In the genomic region with DNA sequence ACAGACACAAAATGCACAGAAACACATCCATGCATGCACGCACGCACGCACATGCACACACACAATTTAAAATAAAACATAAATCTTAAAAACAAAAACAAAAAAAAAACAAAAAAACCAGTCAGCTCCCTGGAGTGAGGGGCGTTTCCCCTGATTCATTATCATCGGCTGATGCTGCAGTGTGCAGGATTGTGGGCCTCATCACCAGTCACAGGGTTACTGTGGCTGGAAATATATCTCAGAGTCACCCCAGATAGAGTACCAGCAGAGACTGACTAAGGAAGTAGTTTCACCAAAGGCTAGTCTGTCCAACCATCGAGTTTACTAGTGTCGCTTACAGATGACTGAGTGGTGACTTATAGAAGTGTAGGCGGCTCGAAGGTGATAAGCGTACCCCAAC, we compare ENCODE assay signal across 29 mouse cellular contexts.
DNase-seq lines count a peak whose midpoint lies in the region; ATAC-seq and TF ChIP-seq lines count a peak whose summit lies in the region.
"Had no signal": no experiment of that assay in that cellular context is flagged by ENCODE, and none has a peak within 500 bp of the region (broad histone marks: within the 10 kb centered on the region; RNA-seq: fewer than 3 reads in every experiment).

No protein-coding gene starts in this region.

- no peak overlapping the region for H3K27ac ChIP-seq in liver, embryonic 12.5 days
- no peak overlapping the region for H3K27ac ChIP-seq in liver, postnatal 0 days (ENCODE audit: low read depth)
- H3K27ac ChIP-seq in liver, embryonic 13.5 days: no peak overlapping the region
- H3K27ac ChIP-seq: embryonic facial prominence, embryonic 12.5 days; embryonic facial prominence, embryonic 15.5 days; heart, embryonic 15.5 days; hindbrain, embryonic 10.5 days; hindbrain, embryonic 13.5 days had no signal

- TF ChIP-seq CTCF in liver, postnatal 0 days (IDR thresholded peaks at IDR 0.05; ENCODE audit: low read depth): no peak
- TF ChIP-seq CTCF in lung, adult 2 months (IDR thresholded peaks at IDR 0.05; ENCODE audit: insufficient read depth, low read length): no peak

- peak; percentile 52; the same call in 1 of the 2 replicates for ATAC-seq in liver, embryonic 12.5 days
- ATAC-seq in liver, postnatal 0 days: no peak
- peak; percentile 59; the same call in 1 of the 2 replicates for ATAC-seq in liver, embryonic 13.5 days (ENCODE audit: low read depth)
- peak; percentile 66 for ATAC-seq in megakaryocyte-erythroid progenitor cell, adult 5-6 weeks (replicated peaks; ENCODE audit: low FRiP score, low TSS enrichment, poor library complexity, severe bottlenecking)
- ATAC-seq: forebrain, embryonic 14.5 days; forebrain, postnatal 0 days; hindbrain, embryonic 16.5 days; inflammation-experienced regulatory T-cells, adult 6 months had no signal

- no peak for TF ChIP-seq EP300 in liver, postnatal 0 days (IDR thresholded peaks at IDR 0.05; ENCODE audit: low read depth)

- no peaks in the 10 kb centered on the region for H3K27me3 ChIP-seq in liver, embryonic 12.5 days (replicated peaks)
- no peaks in the 10 kb centered on the region for H3K27me3 ChIP-seq in liver, postnatal 0 days (ENCODE audit: insufficient read depth, low read length)
- H3K27me3 ChIP-seq in liver, embryonic 13.5 days: no peaks in the 10 kb centered on the region
- H3K27me3 ChIP-seq: CH12.LX; embryonic facial prominence, embryonic 12.5 days; embryonic facial prominence, embryonic 15.5 days; heart, embryonic 12.5 days; heart, embryonic 15.5 days; hindbrain, embryonic 13.5 days had no signal

- TF ChIP-seq POLR2A in lung, adult 2 months (IDR thresholded peaks at IDR 0.05; ENCODE audit: borderline replicate concordance, extremely low read depth, low read depth, low read length): no peak

- H3K9me3 ChIP-seq in liver, embryonic 12.5 days (replicated peaks): 0 out of 2 replicates have a peak, but pooled peaks cover 2% of the 10 kb centered on the region
- H3K9me3 ChIP-seq in liver, postnatal 0 days (ENCODE audit: low read length): peaks cover 1% of the 10 kb centered on the region; the same call in 1 of the 2 replicates
- H3K9me3 ChIP-seq in liver, embryonic 13.5 days (replicated peaks): no peaks in the 10 kb centered on the region
- H3K9me3 ChIP-seq: embryonic facial prominence, embryonic 12.5 days; embryonic facial prominence, embryonic 15.5 days; G1E; heart, embryonic 15.5 days had no signal

- WGBS in liver, embryonic 12.5 days (ENCODE audit: insufficient replicate concordance): 68% methylated on average over 10 of the region's 10 CpGs
- WGBS in liver, postnatal 0 days (ENCODE audit: insufficient replicate concordance): 76% methylated on average over 10 of the region's 10 CpGs
- WGBS in liver, embryonic 13.5 days (ENCODE audit: insufficient replicate concordance): 58% methylated on average over 10 of the region's 10 CpGs
- 94% methylated on average over 10 of the region's 10 CpGs for WGBS in lung, adult 2 months

- H3K4me1 ChIP-seq in liver, embryonic 12.5 days: peaks cover 29% of the 10 kb centered on the region
- peaks cover 21% of the 10 kb centered on the region for H3K4me1 ChIP-seq in liver, postnatal 0 days (ENCODE audit: insufficient read depth)
- peaks cover 24% of the 10 kb centered on the region for H3K4me1 ChIP-seq in liver, embryonic 13.5 days (replicated peaks)
- H3K4me1 ChIP-seq in lung, adult 2 months (ENCODE audit: control insufficient read depth, insufficient read depth, low read length): peaks cover 14% of the 10 kb centered on the region

- no peak overlapping the region for H3K9ac ChIP-seq in liver, embryonic 12.5 days
- H3K9ac ChIP-seq in liver, postnatal 0 days (replicated peaks): no peak overlapping the region
- H3K9ac ChIP-seq in liver, embryonic 13.5 days: no peak overlapping the region
- H3K9ac ChIP-seq: embryonic facial prominence, embryonic 12.5 days; embryonic facial prominence, embryonic 15.5 days; forebrain, postnatal 0 days; heart, embryonic 12.5 days; heart, embryonic 15.5 days; hindbrain, embryonic 13.5 days had no signal

- DNase-seq in liver, postnatal 0 days: no peak
- no peak for DNase-seq in liver, embryonic 13.5 days
- DNase-seq in lung, adult 2 months: no peak
- no peak for DNase-seq in urinary bladder, adult 2 months (ENCODE audit: low spot score)
- DNase-seq: adrenal gland, adult 2 months; adrenal gland, postnatal 14 days; B cell, adult 2 months; cerebellum, adult 11-12 months; cerebellum, adult 8-10 months; cerebellum, postnatal 10 days; cerebellum, postnatal 36 days; forebrain, postnatal 0 days; gastrocnemius, postnatal 25 days; heart, adult 18-20 months; heart, postnatal 10 days; heart, postnatal 36 days had no signal

- no peak overlapping the region for H3K4me2 ChIP-seq in liver, embryonic 12.5 days
- H3K4me2 ChIP-seq in liver, postnatal 0 days (ENCODE audit: low read depth, low read length): no peak overlapping the region
- H3K4me2 ChIP-seq in liver, embryonic 13.5 days: no peak overlapping the region
- H3K4me2 ChIP-seq: embryonic facial prominence, embryonic 12.5 days; embryonic facial prominence, embryonic 15.5 days; heart, embryonic 12.5 days; heart, embryonic 15.5 days; hindbrain, embryonic 13.5 days had no signal

- peaks cover 18% of the 10 kb centered on the region for H3K36me3 ChIP-seq in liver, embryonic 12.5 days
- no peaks in the 10 kb centered on the region for H3K36me3 ChIP-seq in liver, postnatal 0 days (replicated peaks; ENCODE audit: insufficient read depth, low read length)
- peaks cover 3% of the 10 kb centered on the region for H3K36me3 ChIP-seq in liver, embryonic 13.5 days

- no peak overlapping the region for H3K4me3 ChIP-seq in liver, embryonic 12.5 days
- no peak overlapping the region for H3K4me3 ChIP-seq in liver, postnatal 0 days (ENCODE audit: low read depth, low read length)
- no peak overlapping the region for H3K4me3 ChIP-seq in liver, embryonic 13.5 days (replicated peaks)
- no peak overlapping the region for H3K4me3 ChIP-seq in lung, adult 2 months (replicated peaks; ENCODE audit: extremely low read depth, low read depth, low read length)
- H3K4me3 ChIP-seq: embryonic facial prominence, embryonic 12.5 days; embryonic facial prominence, embryonic 15.5 days; heart, embryonic 12.5 days; heart, embryonic 15.5 days; hindbrain, embryonic 10.5 days; hindbrain, embryonic 13.5 days had no signal
